Mouse (Mus musculus): ENCODE measurements around the gene Olfr284. TPM values are rescaled to one million over a fixed set of nuclear protein-coding genes. Genes with fewer than 3 reads are reported as not detected.

Gene Olfr284
- polyA plus RNA-seq, 1 experiment from 2014 or later: not detected

Other genes with a start within 250 kb of the Olfr284 start
- 65.0 and 73.6 TPM in 2 replicates for gene Pfkm, start 248.4 kb downstream of the Olfr284 start, polyA plus RNA-seq (2014; fragmentation: Nextera tagmentation; extraction: Ambion mirVana)
- gene Senp1, start 247.2 kb downstream of the Olfr284 start, polyA plus RNA-seq (2014; fragmentation: Nextera tagmentation; extraction: Ambion mirVana): 21.7 and 24.8 TPM in 2 replicates
- 60.5 and 62.2 TPM in 2 replicates for gene Asb8, start 175.4 kb downstream of the Olfr284 start, polyA plus RNA-seq (2014; fragmentation: Nextera tagmentation; extraction: Ambion mirVana)
- gene Ccdc184, start 173.8 kb downstream of the Olfr284 start, polyA plus RNA-seq (2014; fragmentation: Nextera tagmentation; extraction: Ambion mirVana): 42.6 and 52.2 TPM in 2 replicates
- gene Olfr288, start 145.4 kb downstream of the Olfr284 start, polyA plus RNA-seq (2014; fragmentation: Nextera tagmentation; extraction: Ambion mirVana): not detected in 2 replicates
- not detected in 2 replicates for gene Gm44579, start 120.0 kb downstream of the Olfr284 start, polyA plus RNA-seq (2014; fragmentation: Nextera tagmentation; extraction: Ambion mirVana)
- gene Olfr287, start 119.9 kb downstream of the Olfr284 start, polyA plus RNA-seq (2014; fragmentation: Nextera tagmentation; extraction: Ambion mirVana): not detected in 2 replicates
- not detected in 2 replicates for gene Olfr286, start 106.5 kb downstream of the Olfr284 start, polyA plus RNA-seq (2014; fragmentation: Nextera tagmentation; extraction: Ambion mirVana)
- gene H1fnt, start 83.7 kb downstream of the Olfr284 start, polyA plus RNA-seq (2014; fragmentation: Nextera tagmentation; extraction: Ambion mirVana): not detected in 2 replicates
- 2.8 and 3.7 TPM in 2 replicates for gene Zfp641, start 44.8 kb downstream of the Olfr284 start, polyA plus RNA-seq (2014; fragmentation: Nextera tagmentation; extraction: Ambion mirVana)
- gene Olfr285, start 23.6 kb downstream of the Olfr284 start, polyA plus RNA-seq (2014; fragmentation: Nextera tagmentation; extraction: Ambion mirVana): not detected in 2 replicates
- not detected in 2 replicates for gene Olfr283, start 40.0 kb upstream of the Olfr284 start, polyA plus RNA-seq (2014; fragmentation: Nextera tagmentation; extraction: Ambion mirVana)
- gene Olfr282, start 90.2 kb upstream of the Olfr284 start, polyA plus RNA-seq (2014; fragmentation: Nextera tagmentation; extraction: Ambion mirVana): not detected in 2 replicates
- not detected in 2 replicates for gene Olfr281, start 111.6 kb upstream of the Olfr284 start, polyA plus RNA-seq (2014; fragmentation: Nextera tagmentation; extraction: Ambion mirVana)
- gene OR5BS1P, start 128.9 kb upstream of the Olfr284 start, polyA plus RNA-seq (2014; fragmentation: Nextera tagmentation; extraction: Ambion mirVana): not detected in 2 replicates
- gene Lalba, start 141.7 kb upstream of the Olfr284 start, polyA plus RNA-seq (2014; fragmentation: Nextera tagmentation; extraction: Ambion mirVana): not detected in 2 replicates
- not detected in 2 replicates for gene Olfr279, start 151.4 kb upstream of the Olfr284 start, polyA plus RNA-seq (2014; fragmentation: Nextera tagmentation; extraction: Ambion mirVana)
- gene Kansl2, start 193.3 kb upstream of the Olfr284 start, polyA plus RNA-seq (2014; fragmentation: Nextera tagmentation; extraction: Ambion mirVana): 134 and 135 TPM in 2 replicates
- 51.3 and 61.7 TPM in 2 replicates for gene Ccnt1, start 229.9 kb upstream of the Olfr284 start, polyA plus RNA-seq (2014; fragmentation: Nextera tagmentation; extraction: Ambion mirVana)
- gene 4930415O20Rik, start 230.0 kb upstream of the Olfr284 start, polyA plus RNA-seq (2014; fragmentation: Nextera tagmentation; extraction: Ambion mirVana): not detected in 2 replicates